Mouse (Mus musculus) lung, embryonic 14.5 days (tissue): Measurements from ENCODE around the gene Bco2. TPM values are rescaled to one million over a fixed set of nuclear protein-coding genes. Genes with fewer than 3 reads are reported as not detected.

ENCODE experiments used
- ATAC-seq: fragments of 200-750 bp; cut with Nextera tagmentation; 2 replicates; pipeline ENCODE4 v1.8.0; 2017; ENCODE audit warnings: mild to moderate bottlenecking, moderate TSS enrichment, moderate library complexity; ENCODE audit not compliant: insufficient read depth
- DNase-seq: peaks from one replicate; pipeline ENCODE4 v3.0.0-alpha.2; 2015
- H3K27ac ChIP-seq: fragments of 300-500 bp; sonication (generic); 2 replicates; pipeline ENCODE4 v1.5.1; 2014; ENCODE audit warnings: low read depth, mild to moderate bottlenecking, moderate library complexity
- H3K27me3 ChIP-seq: fragments of 300-500 bp; sonication (generic); 2 replicates; pipeline ENCODE4 v1.6.1; 2014; ENCODE audit warnings: low read length, control low read depth; ENCODE audit not compliant: insufficient read depth
- H3K36me3 ChIP-seq: fragments of 300-500 bp; sonication (generic); 2 replicates; pipeline ENCODE4 v1.6.1; 2014; ENCODE audit warnings: control low read depth; ENCODE audit not compliant: insufficient read depth
- H3K4me1 ChIP-seq: fragments of 300-500 bp; sonication (generic); 2 replicates; pipeline ENCODE4 v1.6.1; 2014; ENCODE audit warnings: antibody characterized with exemption, control low read depth; ENCODE audit not compliant: insufficient read depth
- H3K4me2 ChIP-seq: fragments of 300-500 bp; sonication (generic); 2 replicates; pipeline ENCODE4 v1.6.1; 2014; ENCODE audit warnings: mild to moderate bottlenecking
- H3K4me3 ChIP-seq: fragments of 300-500 bp; sonication (generic); 2 replicates; pipeline ENCODE4 v1.5.1; 2014; ENCODE audit warnings: low read depth, low read length
- H3K9ac ChIP-seq: fragments of 300-500 bp; sonication (generic); 2 replicates; pipeline ENCODE4 v1.6.1; 2014
- H3K9me3 ChIP-seq: fragments of 300-500 bp; sonication (generic); 2 replicates; pipeline ENCODE4 v1.6.1; 2016; ENCODE audit warnings: low read depth, low read length, control low read depth
- CTCF ChIP-seq: IDR thresholded peaks from 2 replicates; pipeline ENCODE4 v1.5.1; 2016; ENCODE audit warnings: antibody characterized with exemption, low read depth
- whole genome bisulfite sequencing: fragments of 180-500 bp; shearing (Covaris S2); extraction: QIAGEN DNeasy Blood & Tissue Kit; methylation state at CpG from one replicate; pipeline ENCODE4 v1.1.7; 2014; 5-methylcytosine and 5-hydroxymethylcytosine counted together
- polyA plus RNA-seq: library from polyadenylated mRNA; unstranded; fragments of >200 nt; fragmentation: Nextera tagmentation; extraction: Ambion mirVana; gene quantifications from 2 replicates; pipeline ENCODE4 v1.2.1, GENCODE M21; 2014

Gene Bco2
- polyA plus RNA-seq, 1 experiment from 2014 or later = 0.17 TPM

GRCm38 (mm10) chr9:50596973-50597372 is 42.0 kb upstream of the Bco2 start:
- Histone ChIP-seq H3K27ac (no peak overlapping the region), H3K36me3 (peaks cover 56% of the 10 kb centered on the region), H3K4me1 (0 out of 2 replicates have a peak, but pooled peaks cover under 1% of the 10 kb centered on the region), H3K27me3 (no peaks in the 10 kb centered on the region), H3K4me3 (no peak overlapping the region), H3K9ac (no peak overlapping the region), H3K9me3 (no peaks in the 10 kb centered on the region), H3K4me2 (no peak overlapping the region)
- TF ChIP-seq CTCF = no peak
- WGBS = 91% methylated on average over 8 of the region's 8 CpGs
- ATAC-seq = no peak
- no peak for DNase-seq

DNA sequence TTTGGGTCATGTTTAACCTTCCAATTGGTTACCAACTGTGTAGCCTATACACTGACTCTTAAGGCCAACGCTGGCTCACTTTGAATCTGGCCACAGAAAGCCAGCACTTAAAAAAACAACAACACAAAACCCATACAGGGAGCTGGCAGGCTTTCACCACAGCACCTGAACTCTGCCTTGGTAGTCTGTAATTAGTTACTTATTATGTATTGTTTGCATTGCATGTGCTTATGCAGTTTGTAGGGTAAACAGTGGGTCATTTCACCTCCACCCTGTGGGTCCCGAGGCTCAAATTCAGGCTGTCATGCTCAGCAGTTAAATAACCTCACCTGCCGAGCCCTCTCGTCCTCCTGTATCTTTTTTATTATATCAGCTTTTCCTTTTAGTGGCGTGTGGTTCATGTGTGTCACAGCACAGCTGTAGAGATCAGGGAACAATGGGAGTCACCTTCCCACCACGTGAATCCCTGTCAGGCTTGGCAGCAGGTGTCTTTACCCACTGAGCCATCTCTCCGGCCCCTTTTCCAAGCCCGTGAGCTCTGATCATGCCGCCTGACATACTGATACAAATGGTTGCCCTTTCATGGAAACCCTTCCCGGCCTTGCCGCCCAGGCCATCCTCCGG is 39.9 kb upstream of the Bco2 start:
- no peak for ATAC-seq
- H3K9me3 ChIP-seq = no peaks in the 10 kb centered on the region
- WGBS = 68% methylated on average over 12 of the region's 12 CpGs
- H3K9ac ChIP-seq = no peak overlapping the region
- H3K4me2 ChIP-seq = no peak overlapping the region
- no peak overlapping the region for H3K4me3 ChIP-seq
- no peak overlapping the region for H3K27ac ChIP-seq
- H3K27me3 ChIP-seq = no peaks in the 10 kb centered on the region
- H3K4me1 ChIP-seq = no peaks in the 10 kb centered on the region
- no peak for TF ChIP-seq CTCF
- DNase-seq = no peak
- H3K36me3 ChIP-seq = peaks cover 47% of the 10 kb centered on the region

- Histone ChIP-seq H3K9me3 (no peaks in the 10 kb centered on the region), H3K4me3 (no peak overlapping the region), H3K27ac (no peak overlapping the region), H3K36me3 (peaks cover 34% of the 10 kb centered on the region), H3K4me1 (no peaks in the 10 kb centered on the region), H3K4me2 (no peak overlapping the region), H3K27me3 (no peaks in the 10 kb centered on the region), H3K9ac (no peak overlapping the region)
- peak; percentile 60 for TF ChIP-seq CTCF
- DNase-seq = peak; percentile 55
- no peak for ATAC-seq
- 80% methylated on average over 3 of the region's 3 CpGs for WGBS
Observed at GRCm38 (mm10) chr9:50593544-50593943, 38.6 kb upstream of the Bco2 start.

GRCm38 (mm10) chr9:50592955-50593354 is 38.0 kb upstream of the Bco2 start:
- no peak for ATAC-seq
- Histone ChIP-seq H3K27ac (no peak overlapping the region), H3K4me2 (no peak overlapping the region), H3K36me3 (peaks cover 28% of the 10 kb centered on the region), H3K27me3 (no peaks in the 10 kb centered on the region), H3K4me3 (no peak overlapping the region), H3K9ac (no peak overlapping the region), H3K9me3 (no peaks in the 10 kb centered on the region), H3K4me1 (no peaks in the 10 kb centered on the region)
- no peak for TF ChIP-seq CTCF
- DNase-seq = no peak
- WGBS = 81% methylated on average over 9 of the region's 9 CpGs

GRCm38 (mm10) chr9:50590856-50591518 is 36.0 kb upstream of the Bco2 start:
- no peak overlapping the region for H3K27ac ChIP-seq
- 67% methylated on average over 10 of the region's 10 CpGs for WGBS
- no peak overlapping the region for H3K4me2 ChIP-seq
- H3K9ac ChIP-seq = no peak overlapping the region
- H3K4me1 ChIP-seq = no peaks in the 10 kb centered on the region
- no peaks in the 10 kb centered on the region for H3K9me3 ChIP-seq
- DNase-seq (no peak), ATAC-seq (no peak)
- H3K36me3 ChIP-seq = peaks cover 10% of the 10 kb centered on the region
- no peak overlapping the region for H3K4me3 ChIP-seq
- no peak for TF ChIP-seq CTCF
- no peaks in the 10 kb centered on the region for H3K27me3 ChIP-seq

GRCm38 (mm10) chr9:50586955-50587354 is 32.0 kb upstream of the Bco2 start:
- no peak for TF ChIP-seq CTCF
- H3K9me3 ChIP-seq = no peaks in the 10 kb centered on the region
- WGBS = 60% methylated on average over 4 of the region's 4 CpGs
- DNase-seq (no peak), ATAC-seq (no peak)
- no peaks in the 10 kb centered on the region for H3K4me1 ChIP-seq
- H3K36me3 ChIP-seq = no peaks in the 10 kb centered on the region
- H3K27ac ChIP-seq = no peak overlapping the region
- H3K4me2 ChIP-seq = no peak overlapping the region
- no peaks in the 10 kb centered on the region for H3K27me3 ChIP-seq
- H3K4me3 ChIP-seq = no peak overlapping the region
- H3K9ac ChIP-seq = no peak overlapping the region

DNA sequence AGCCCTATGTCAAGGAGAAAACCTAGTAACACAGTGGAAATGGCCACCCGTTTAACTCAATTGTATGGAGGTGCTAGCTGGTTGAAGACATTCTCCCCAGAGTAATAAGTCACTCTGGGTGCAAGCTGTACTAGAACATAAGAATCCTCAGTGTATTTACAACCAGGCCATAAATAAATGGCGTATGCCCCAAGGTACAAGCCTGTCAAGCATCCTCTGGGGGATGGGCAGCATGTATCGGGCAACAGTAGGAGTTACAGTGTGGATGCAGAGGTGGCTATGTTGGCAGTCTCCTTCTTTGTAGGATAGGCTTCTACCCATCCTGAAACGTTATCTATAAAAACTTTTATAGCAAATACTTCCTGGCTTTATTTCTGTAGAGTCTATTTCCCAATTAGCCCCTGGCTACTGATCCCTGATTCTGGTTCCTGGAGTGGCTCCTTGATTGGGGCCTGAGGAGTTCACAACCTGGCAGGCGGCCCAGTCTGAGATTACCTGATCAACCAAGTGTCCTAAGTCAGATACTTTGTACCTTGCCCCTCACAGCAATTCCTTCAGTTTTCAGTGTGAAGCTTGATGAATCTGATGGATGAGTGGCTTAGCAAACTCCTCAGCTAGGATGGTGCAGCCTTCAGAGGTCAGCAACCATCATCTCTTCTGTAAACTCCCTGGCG is 30.3 kb upstream of the Bco2 start:
- Histone ChIP-seq H3K9ac (no peak overlapping the region), H3K27me3 (no peaks in the 10 kb centered on the region), H3K4me3 (no peak overlapping the region), H3K4me2 (no peak overlapping the region), H3K4me1 (no peaks in the 10 kb centered on the region), H3K27ac (no peak overlapping the region), H3K36me3 (no peaks in the 10 kb centered on the region), H3K9me3 (no peaks in the 10 kb centered on the region)
- no peak for TF ChIP-seq CTCF
- 75% methylated on average over 6 of the region's 6 CpGs for WGBS
- ATAC-seq (no peak), DNase-seq (no peak)
